Mouse (Mus musculus) stomach, postnatal 0 days (tissue): Measurements from ENCODE around the gene Rpl27a.

Experiments
- CTCF ChIP-seq: IDR thresholded peaks from 2 replicates; pipeline ENCODE4 v1.5.1; 2016; ENCODE audit warnings: antibody characterized with exemption, low read depth, mild to moderate bottlenecking, moderate library complexity
- EP300 ChIP-seq: optimal IDR thresholded peaks from 2 replicates; pipeline ENCODE3; 2016; ENCODE audit warnings: antibody characterized with exemption

DNA sequence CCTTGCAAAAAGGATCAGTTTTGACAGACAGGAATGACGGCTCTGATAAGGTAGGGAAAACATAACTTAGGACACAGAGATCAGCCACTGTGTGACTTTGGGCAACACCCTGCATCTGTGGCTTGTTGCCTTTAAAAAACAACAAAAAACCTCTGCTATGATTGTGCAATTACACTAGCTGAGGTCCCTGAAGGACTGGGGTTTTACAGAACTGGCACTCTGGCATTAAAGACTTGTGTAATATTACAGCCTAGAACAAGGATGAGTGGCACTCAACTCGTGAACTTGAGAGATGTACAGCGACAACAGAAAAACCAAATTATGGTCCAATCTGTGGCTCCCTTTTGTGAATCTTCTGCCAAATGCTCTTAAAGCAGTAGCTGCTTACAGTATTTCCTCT, 5.8 kb downstream of the Rpl27a start:
- TF ChIP-seq CTCF: no peak
- no peak for TF ChIP-seq EP300
